Mouse (Mus musculus) heart, embryonic 14.5 days (tissue): ENCODE measurements around the gene Nphp4. TPM values are rescaled to one million over a fixed set of nuclear protein-coding genes. Genes with fewer than 3 reads are reported as not detected.
A peak's percentile ranks its signal among the peaks of the same experiment; 100 is the strongest.
"Not testable (repeated sequence)": the region's sequence is repeated elsewhere in the genome, so short reads cannot be mapped to it uniquely, and the experiment has no call there.

ENCODE experiments used
- ATAC-seq: fragments of 200-750 bp; cut with Nextera tagmentation; 2 replicates; pipeline ENCODE4 v1.8.0; 2017; ENCODE audit warnings: low read depth, moderate TSS enrichment; ENCODE audit not compliant: insufficient number of reproducible peaks, insufficient read depth, low FRiP score
- H3K27ac ChIP-seq, 2 experiments: fragments of 200-500 bp in 1 of 2; fragments of 300-500 bp in 1 of 2; sonication (generic) in 1 of 2; replicated peaks in 1 of 2; 2 replicates each; pipeline ENCODE4 v1.5.1; 2012 to 2014; ENCODE audit warnings: low read depth in 2 of 2, low read length in 2 of 2, control low read depth in 1 of 2, mild to moderate bottlenecking in 1 of 2, mixed read lengths in 1 of 2; ENCODE audit not compliant: control insufficient read depth in 1 of 2, insufficient read depth in 1 of 2
- H3K27me3 ChIP-seq: fragments of 300-500 bp; sonication (generic); 2 replicates; pipeline ENCODE4 v1.6.1; 2014; ENCODE audit warnings: mild to moderate bottlenecking, low read length, control low read depth; ENCODE audit not compliant: control insufficient read depth, insufficient read depth
- H3K36me3 ChIP-seq: fragments of 300-500 bp; sonication (generic); 2 replicates; pipeline ENCODE4 v1.6.1; 2014; ENCODE audit warnings: mild to moderate bottlenecking, control low read depth, low read length, mixed read lengths; ENCODE audit not compliant: control insufficient read depth, insufficient read depth
- H3K4me1 ChIP-seq, 2 experiments: fragments of 200-500 bp in 1 of 2; fragments of 300-500 bp in 1 of 2; sonication (generic) in 1 of 2; 2 replicates each; pipeline ENCODE4 v1.6.1; 2012 to 2014; ENCODE audit warnings: low read length in 2 of 2, control low read depth in 1 of 2, mixed read lengths in 1 of 2; ENCODE audit not compliant: control insufficient read depth in 2 of 2, insufficient read depth in 2 of 2
- H3K4me2 ChIP-seq: fragments of 300-500 bp; sonication (generic); 2 replicates; pipeline ENCODE4 v1.6.1; 2014; ENCODE audit warnings: mild to moderate bottlenecking, low read length
- H3K4me3 ChIP-seq, 2 experiments: fragments of 200-500 bp in 1 of 2; fragments of 300-500 bp in 1 of 2; sonication (generic) in 1 of 2; 2 replicates each; pipeline ENCODE4 v1.5.1; 2012 to 2014; ENCODE audit warnings: low read length in 2 of 2, mild to moderate bottlenecking in 2 of 2, control low read depth in 1 of 2, low read depth in 1 of 2, moderate library complexity in 1 of 2; ENCODE audit not compliant: control insufficient read depth in 1 of 2, insufficient read depth in 1 of 2
- H3K9ac ChIP-seq: fragments of 300-500 bp; sonication (generic); 2 replicates; pipeline ENCODE4 v1.6.1; 2014; ENCODE audit warnings: mild to moderate bottlenecking, low read length
- H3K9me3 ChIP-seq: fragments of 300-500 bp; sonication (generic); 2 replicates; pipeline ENCODE4 v1.6.1; 2016; ENCODE audit warnings: low read length, control low read depth; ENCODE audit not compliant: control insufficient read depth
- WGBS: fragments of 180-500 bp; shearing (Covaris S2); extraction: QIAGEN DNeasy Blood & Tissue Kit; methylation state at CpG from one replicate; pipeline ENCODE4 v1.1.7; 2014; 5-methylcytosine and 5-hydroxymethylcytosine counted together
- polyA plus RNA-seq: library from polyadenylated mRNA; unstranded; fragments of >200 nt; fragmentation: Nextera tagmentation; extraction: Ambion mirVana; gene quantifications from 2 replicates; pipeline ENCODE4 v1.2.1, GENCODE M21; 2014

Gene Nphp4
- polyA plus RNA-seq, 1 experiment from 2014 or later: 1.1 TPM

- ATAC-seq: no peak
- H3K36me3 ChIP-seq: no peaks in the 10 kb centered on the region
- no peak overlapping the region for H3K9ac ChIP-seq
- 59% methylated on average over 8 of the region's 8 CpGs for WGBS
- peaks cover 0 to 4% of the 10 kb centered on the region in 2 experiments; a peak in 2 of 4 replicates for H3K4me1 ChIP-seq
- no peak overlapping the region for H3K27ac ChIP-seq
- H3K4me3 ChIP-seq: no peak overlapping the region
- no peaks in the 10 kb centered on the region for H3K9me3 ChIP-seq
- H3K27me3 ChIP-seq: 0 out of 2 replicates have a peak, but pooled peaks cover 4% of the 10 kb centered on the region
- H3K4me2 ChIP-seq: no peak overlapping the region
Observed at GRCm38 (mm10) chr4:152546481-152546880, 70.0 kb downstream of the Nphp4 start.

GRCm38 (mm10) chr4:152547886-152548663 is 71.6 kb downstream of the Nphp4 start:
- no peak overlapping the region; the same call in 1 of the 2 replicates for H3K9ac ChIP-seq

GRCm38 (mm10) chr4:152549507-152550202 is 73.1 kb downstream of the Nphp4 start:
- Histone ChIP-seq H3K4me2 (no peak overlapping the region), H3K9ac (no peak overlapping the region), H3K9me3 (no peaks in the 10 kb centered on the region), H3K4me1 (peaks cover 0 to 4% of the 10 kb centered on the region in 2 experiments; a peak in 2 of 4 replicates), H3K36me3 (no peaks in the 10 kb centered on the region), H3K4me3 (no peak overlapping the region), H3K27me3 (0 out of 2 replicates have a peak, but pooled peaks cover 4% of the 10 kb centered on the region), H3K27ac (no peak overlapping the region)
- ATAC-seq: no peak
- 82% methylated on average over 18 of the region's 18 CpGs for WGBS

More at GRCm38 (mm10) chr4:152547886-152548663, 71.6 kb downstream of the Nphp4 start:
- Histone ChIP-seq H3K4me3 (no peak overlapping the region), H3K4me1 (peaks cover 0 to 4% of the 10 kb centered on the region in 2 experiments; a peak in 2 of 4 replicates), H3K27ac (no peak overlapping the region), H3K4me2 (peak overlapping the region; percentile 32), H3K9me3 (no peaks in the 10 kb centered on the region), H3K27me3 (0 out of 2 replicates have a peak, but pooled peaks cover 4% of the 10 kb centered on the region), H3K36me3 (no peaks in the 10 kb centered on the region)
- no peak for ATAC-seq
- 35% methylated on average over 37 of the region's 37 CpGs for WGBS

- WGBS: 94% methylated on average over 6 of the region's 6 CpGs
- peaks cover 0 to 4% of the 10 kb centered on the region in 2 experiments; a peak in 2 of 4 replicates for H3K4me1 ChIP-seq
- H3K4me3 ChIP-seq: no peak overlapping the region
- H3K27ac ChIP-seq: no peak overlapping the region
- H3K9ac ChIP-seq: no peak overlapping the region
- H3K4me2 ChIP-seq: no peak overlapping the region
- H3K36me3 ChIP-seq: no peaks in the 10 kb centered on the region
- H3K9me3 ChIP-seq: no peaks in the 10 kb centered on the region
- H3K27me3 ChIP-seq: 0 out of 2 replicates have a peak, but pooled peaks cover 4% of the 10 kb centered on the region
- ATAC-seq: no peak
Observed at GRCm38 (mm10) chr4:152550203-152550549, 73.7 kb downstream of the Nphp4 start.

GRCm38 (mm10) chr4:152553582-152554285 is 77.2 kb downstream of the Nphp4 start:
- peaks cover 0 to 2% of the 10 kb centered on the region in 2 experiments; a peak in 1 of 4 replicates for H3K4me1 ChIP-seq
- H3K4me2 ChIP-seq: no peak overlapping the region
- H3K36me3 ChIP-seq: no peaks in the 10 kb centered on the region
- 0 out of 2 replicates have a peak, but pooled peaks cover 2% of the 10 kb centered on the region for H3K27me3 ChIP-seq
- no peak overlapping the region for H3K27ac ChIP-seq
- no peak for ATAC-seq
- H3K4me3 ChIP-seq: no peak overlapping the region
- 86% methylated on average over 8 of the region's 8 CpGs for WGBS
- no peaks in the 10 kb centered on the region for H3K9me3 ChIP-seq
- no peak overlapping the region for H3K9ac ChIP-seq

GRCm38 (mm10) chr4:152554421-152554820 is 77.9 kb downstream of the Nphp4 start:
- WGBS: 33% methylated on average over 18 of the region's 18 CpGs
- no peaks in the 10 kb centered on the region for H3K9me3 ChIP-seq
- H3K4me3 ChIP-seq: no peak overlapping the region
- no peak for ATAC-seq
- H3K9ac ChIP-seq: no peak overlapping the region; the same call in 1 of the 2 replicates
- peaks cover 0 to 2% of the 10 kb centered on the region in 2 experiments; a peak in 1 of 4 replicates for H3K4me1 ChIP-seq
- no peaks in the 10 kb centered on the region for H3K36me3 ChIP-seq
- 0 out of 2 replicates have a peak, but pooled peaks cover 2% of the 10 kb centered on the region for H3K27me3 ChIP-seq
- H3K4me2 ChIP-seq: no peak overlapping the region
- no peak overlapping the region for H3K27ac ChIP-seq

GRCm38 (mm10) chr4:152555806-152556205 is 79.3 kb downstream of the Nphp4 start:
- not testable (repeated sequence) for H3K27ac ChIP-seq, ATAC-seq, H3K4me1 ChIP-seq, H3K36me3 ChIP-seq, H3K4me2 ChIP-seq, H3K4me3 ChIP-seq, H3K9me3 ChIP-seq, H3K9ac ChIP-seq, H3K27me3 ChIP-seq
- WGBS: 68% methylated on average over 3 of the region's 3 CpGs
